Mouse (Mus musculus) myocyte (in vitro differentiated cells): ENCODE measurements around the gene Gm1043. TPM values are rescaled to one million over a fixed set of nuclear protein-coding genes. Genes with fewer than 3 reads are reported as not detected.
A peak's percentile ranks its signal among the peaks of the same experiment; 100 is the strongest.

Source experiments
- H3K27me3 ChIP-seq: one replicate; pipeline ENCODE4 v1.6.1; 2011; ENCODE audit not compliant: control insufficient read depth, insufficient read depth, insufficient read length
- H3K36me3 ChIP-seq: one replicate; pipeline ENCODE4 v1.6.1; 2011; ENCODE audit not compliant: control insufficient read depth, insufficient read depth
- H3K4me2 ChIP-seq: one replicate; pipeline ENCODE4 v1.6.1; 2011; ENCODE audit warnings: low read depth, control low read depth
- H3K4me3 ChIP-seq: one replicate; pipeline ENCODE4 v1.5.1; 2011; ENCODE audit warnings: mild to moderate bottlenecking, control low read depth, moderate library complexity
- H3K79me2 ChIP-seq: one replicate; pipeline ENCODE4 v1.6.1; 2011; ENCODE audit not compliant: control insufficient read depth, insufficient read depth
- H3ac ChIP-seq: one replicate; pipeline ENCODE4 v1.6.1; 2011; ENCODE audit not compliant: control insufficient read depth, insufficient read length
- MYOG ChIP-seq, 3 experiments: IDR thresholded peaks; one replicate each; pipeline ENCODE4 v1.6.1; 2011; ENCODE audit warnings: control low read depth in 2 of 3, low read depth in 2 of 3, mild to moderate bottlenecking in 2 of 3; ENCODE audit not compliant: insufficient read length in 2 of 3, control insufficient read depth in 1 of 3, insufficient read depth in 1 of 3
- POLR2A ChIP-seq: IDR thresholded peaks from one replicate; pipeline ENCODE4 v1.6.1; 2011; ENCODE audit warnings: low read depth, mild to moderate bottlenecking, control low read depth, moderate library complexity; ENCODE audit not compliant: insufficient read length
- REST ChIP-seq: IDR thresholded peaks from one replicate; pipeline ENCODE4 v1.6.1; 2011; ENCODE audit warnings: mild to moderate bottlenecking, control low read depth, moderate library complexity; ENCODE audit not compliant: insufficient read depth, insufficient read length
- SRF ChIP-seq: IDR thresholded peaks from one replicate; pipeline ENCODE4 v1.6.1; 2011; ENCODE audit warnings: low read depth; ENCODE audit not compliant: control insufficient read depth, insufficient read length
- TCF3 ChIP-seq: IDR thresholded peaks from one replicate; pipeline ENCODE4 v1.6.1; 2011; ENCODE audit warnings: low read depth, control low read depth; ENCODE audit not compliant: insufficient read length
- USF1 ChIP-seq: IDR thresholded peaks from one replicate; pipeline ENCODE4 v1.6.1; 2011; ENCODE audit warnings: low read depth, mild to moderate bottlenecking, control low read depth, moderate library complexity
- polyA plus RNA-seq: library from polyadenylated mRNA; unstranded; fragments of >200 nt; fragmentation: generic; extraction: Trizol; gene quantifications from one replicate; pipeline ENCODE4 v1.2.1, GENCODE M21; 2012; ENCODE audit warnings: missing spikeins

Gm1043 gene
- polyA plus RNA-seq, 1 experiment, result not detected

- no peak for TF ChIP-seq POLR2A
- no peak for TF ChIP-seq TCF3
- no peak for TF ChIP-seq MYOG (IDR thresholded peaks at IDR 0.05; ENCODE audit: control insufficient read depth in 1 of 3, insufficient read depth in 1 of 3, insufficient read length in 2 of 3, low read depth in 2 of 3)
- no peak for TF ChIP-seq SRF
- TF ChIP-seq USF1, result peak; percentile 72
- TF ChIP-seq REST, result no peak
- Histone ChIP-seq H3K27me3 (no peaks in the 10 kb centered on the region), H3ac (no peak overlapping the region), H3K4me3 (no peak overlapping the region), H3K36me3 (no peaks in the 10 kb centered on the region), H3K79me2 (no peaks in the 10 kb centered on the region), H3K4me2 (no peak overlapping the region)
Observed at GRCm38 (mm10) chr5:37263816-37264215, 178.6 kb downstream of the Gm1043 start.

Other genes with a start within 250 kb of the Gm1043 start
- 0.01 TPM for gene Ppp2r2c, start 216.9 kb upstream of the Gm1043 start, polyA plus RNA-seq
- gene Wfs1, start 96.2 kb upstream of the Gm1043 start, polyA plus RNA-seq, result 83.4 TPM
- gene Crmp1, start 156.6 kb downstream of the Gm1043 start, polyA plus RNA-seq, result 0.11 TPM